Mouse (Mus musculus): ENCODE measurements around the gene 1700019N19Rik.
A peak's percentile ranks its signal among the peaks of the same experiment; 100 is the strongest.

The 1700019N19Rik gene

DNA sequence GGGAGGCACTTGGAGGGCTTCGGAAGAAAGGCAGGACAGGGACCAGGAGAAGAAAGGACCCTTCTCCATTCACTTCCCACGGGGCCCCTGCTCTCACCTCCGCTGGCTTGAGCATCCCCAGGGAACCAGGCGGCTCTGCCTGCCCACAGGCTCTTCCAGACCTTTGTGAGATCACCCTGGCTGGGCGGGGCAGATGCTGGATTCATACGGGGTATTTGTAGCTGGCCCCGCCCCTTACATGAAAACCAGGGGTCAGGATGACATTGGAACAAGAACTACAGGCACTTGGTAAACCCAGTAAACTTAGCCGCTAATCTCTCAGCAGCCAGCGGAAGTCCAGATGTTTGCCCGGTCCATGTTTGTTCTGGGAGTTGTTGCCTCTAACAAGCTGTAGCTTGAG lies at the start of gene 1700019N19Rik:
Gene 1700019N19Rik, minus strand, starts transcription at position 178 of the 400 bp plus-strand sequence.
- DNase-seq: no peak

- no peak for DNase-seq
These were observed 49.3 kb upstream of the 1700019N19Rik start for GRCm38 (mm10) chr19:58843606-58844005.

GRCm38 (mm10) chr19:58840721-58841271 lies 46.5 kb upstream of the 1700019N19Rik start:
- no peak for DNase-seq

DNA sequence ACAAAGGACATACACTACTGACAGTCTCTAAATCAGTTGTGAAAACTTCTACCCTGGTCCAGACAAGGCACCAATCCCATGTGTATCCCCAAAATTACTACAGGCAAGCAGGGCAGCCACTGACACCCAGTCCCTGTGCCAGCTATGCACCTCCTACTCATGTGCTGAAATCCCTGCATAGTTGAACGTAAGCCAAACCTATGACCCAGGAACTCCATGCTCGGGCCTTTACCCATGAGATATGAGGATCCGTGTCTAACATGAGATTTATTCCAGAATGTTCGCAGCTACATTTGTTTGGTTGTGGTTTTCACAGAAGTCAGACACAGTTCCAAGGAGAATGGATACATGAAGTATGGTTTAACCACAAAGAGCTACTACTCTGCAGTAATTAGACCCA lies 45.5 kb upstream of the 1700019N19Rik start:
- DNase-seq: no peak

DNA sequence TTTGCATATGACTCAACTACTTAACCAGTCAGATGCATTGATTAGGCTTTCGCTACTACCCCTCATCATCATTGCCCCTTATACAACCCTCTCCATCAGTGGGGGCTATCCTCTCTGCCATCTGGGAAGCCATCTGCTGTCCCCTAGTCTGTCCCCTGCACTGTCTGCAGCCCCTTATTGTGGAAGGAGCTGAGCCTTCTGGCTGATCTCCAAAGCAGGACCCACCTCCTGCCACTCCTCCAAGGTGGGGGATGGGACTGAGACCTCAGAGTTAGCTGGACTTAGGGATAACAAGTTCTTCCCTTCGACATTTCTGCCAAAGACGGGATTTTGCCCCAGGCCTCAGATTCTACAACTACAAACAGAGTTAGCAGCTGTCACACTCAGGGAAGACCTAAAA lies 45.1 kb upstream of the 1700019N19Rik start:
- DNase-seq: no peak

DNA sequence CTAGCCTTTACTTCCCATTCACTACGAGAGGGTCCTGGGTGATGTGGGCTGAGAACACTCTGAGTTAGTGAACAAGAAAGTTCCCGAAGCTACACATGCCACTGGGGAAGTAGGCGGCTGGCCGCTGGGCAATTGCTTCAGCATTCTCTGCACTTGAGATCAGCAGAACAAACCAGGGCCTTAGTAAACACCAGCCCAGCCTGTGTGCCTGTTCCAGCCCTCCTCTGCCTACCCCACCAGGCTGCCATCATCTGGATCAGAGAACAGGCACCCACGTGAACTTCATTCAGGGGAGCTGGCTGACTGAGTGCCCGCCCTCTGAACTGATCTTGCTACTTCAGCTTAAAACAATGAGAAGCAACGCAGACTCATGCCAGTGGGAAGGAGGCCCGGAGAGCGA lies 44.4 kb upstream of the 1700019N19Rik start:
- no peak for DNase-seq

DNA sequence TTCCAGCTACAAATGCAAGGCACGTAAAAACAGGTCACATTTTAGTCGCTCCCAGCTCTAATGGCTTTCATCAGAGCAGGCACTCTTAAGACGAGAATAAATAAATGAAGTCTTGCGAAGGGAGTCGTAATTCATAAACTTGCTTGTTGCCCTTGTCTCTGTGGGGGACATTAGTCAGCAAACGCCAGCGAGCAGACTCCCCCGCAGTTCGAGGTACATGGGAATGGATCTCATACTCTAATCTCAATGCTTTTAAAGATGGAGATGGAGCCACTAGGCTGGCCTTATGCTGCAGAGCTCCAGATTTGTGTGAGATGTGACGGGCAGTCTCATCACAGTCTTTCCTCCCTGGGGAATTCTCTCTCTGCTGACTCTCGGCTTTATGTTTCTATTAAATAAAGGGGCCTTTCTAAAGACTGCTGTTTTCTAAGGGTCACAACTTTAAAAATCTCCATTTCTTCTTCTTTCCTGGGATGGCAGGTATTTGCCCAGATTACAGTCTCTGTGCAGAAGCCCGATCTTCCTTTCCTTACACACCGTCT lies 39.4 kb upstream of the 1700019N19Rik start:
- DNase-seq: no peak

DNA sequence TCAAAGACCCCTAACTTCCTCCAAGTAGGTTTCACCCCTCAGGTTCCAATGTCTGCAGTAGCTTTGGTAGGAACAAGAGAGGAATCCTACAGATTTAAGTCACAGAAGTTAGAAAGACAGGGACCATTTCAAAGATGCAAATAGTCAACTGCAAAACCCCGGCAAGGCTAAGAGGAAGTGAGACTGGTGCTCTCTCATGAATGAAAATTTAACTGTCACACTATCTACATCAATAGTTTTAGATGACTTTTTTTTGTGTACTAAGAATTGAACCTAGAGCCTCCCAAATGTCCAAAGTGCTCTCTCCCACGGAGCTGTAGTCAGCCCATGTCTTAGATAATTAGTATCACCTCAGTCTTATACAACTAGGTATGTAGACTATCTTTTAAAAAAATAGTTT lies 38.7 kb upstream of the 1700019N19Rik start:
- no peak for DNase-seq

- DNase-seq: no peak
These were observed 37.1 kb upstream of the 1700019N19Rik start for GRCm38 (mm10) chr19:58831280-58831922.

- no peak for DNase-seq
These were observed 35.9 kb upstream of the 1700019N19Rik start for GRCm38 (mm10) chr19:58830182-58830581.

DNA sequence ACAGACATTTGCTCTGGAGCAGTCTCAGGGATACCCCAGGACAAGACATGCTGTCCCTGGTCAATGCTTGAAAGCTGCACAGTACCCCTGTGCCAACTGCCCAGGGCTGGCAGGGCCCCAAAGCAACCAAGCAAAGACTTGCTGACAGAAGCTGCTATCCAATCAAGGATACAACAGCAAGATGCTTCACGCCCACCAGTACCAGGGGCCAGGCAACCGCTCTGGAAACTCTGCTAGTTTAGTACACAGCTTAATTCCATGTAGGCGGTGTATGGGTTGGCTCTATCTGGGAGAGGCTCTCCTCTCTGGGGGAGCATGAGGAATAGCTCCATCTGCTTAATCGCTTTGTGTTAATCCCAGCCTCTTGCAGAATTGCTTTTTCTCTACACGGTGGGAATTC lies 35.3 kb upstream of the 1700019N19Rik start:
- DNase-seq: no peak

DNA sequence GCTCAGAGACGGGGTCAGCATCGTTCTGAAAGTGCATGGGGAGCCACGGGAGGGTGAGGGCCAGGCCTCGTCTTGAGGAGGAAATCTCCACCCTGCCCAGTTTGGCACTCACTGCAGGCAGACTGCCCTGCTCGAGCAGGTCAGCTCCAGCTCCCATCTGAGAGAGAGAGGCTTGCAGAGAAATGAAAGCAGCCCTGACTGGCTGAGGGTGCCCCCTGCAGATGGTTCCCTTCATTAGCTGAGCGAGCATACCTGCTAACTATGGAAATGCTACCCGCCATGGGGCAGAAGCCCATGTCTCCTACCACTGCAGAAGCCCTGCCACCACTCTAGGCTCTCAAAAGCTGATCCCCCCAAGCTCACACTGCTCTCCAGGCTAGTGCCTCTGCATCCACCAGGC lies 33.4 kb upstream of the 1700019N19Rik start:
- DNase-seq: no peak

DNA sequence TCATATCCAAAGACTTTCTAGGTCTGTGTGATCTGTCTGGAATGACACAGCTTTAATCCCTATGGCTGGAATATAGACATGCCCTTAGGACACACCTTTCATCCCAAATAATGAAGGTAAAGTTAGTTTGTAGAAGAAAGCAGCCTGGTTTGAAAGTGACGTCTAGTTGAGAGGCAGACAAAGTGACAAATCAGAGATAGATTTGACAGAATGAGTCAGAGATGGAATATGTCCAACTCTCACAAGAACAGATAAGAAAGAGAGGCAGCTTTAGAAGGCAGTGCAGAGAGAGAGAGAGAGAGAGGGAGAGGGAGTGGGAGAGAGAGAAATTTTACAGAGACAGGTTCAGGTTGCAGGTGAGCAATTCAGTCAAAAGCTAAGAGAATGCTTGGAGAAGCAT lies 30.1 kb upstream of the 1700019N19Rik start:
- DNase-seq: no peak

GRCm38 (mm10) chr19:58823301-58823700 lies 29.0 kb upstream of the 1700019N19Rik start:
- DNase-seq: no peak

GRCm38 (mm10) chr19:58822454-58823200 lies 28.4 kb upstream of the 1700019N19Rik start:
- no peak for DNase-seq

GRCm38 (mm10) chr19:58818571-58819415 lies 24.5 kb upstream of the 1700019N19Rik start:
- DNase-seq: no peak

DNA sequence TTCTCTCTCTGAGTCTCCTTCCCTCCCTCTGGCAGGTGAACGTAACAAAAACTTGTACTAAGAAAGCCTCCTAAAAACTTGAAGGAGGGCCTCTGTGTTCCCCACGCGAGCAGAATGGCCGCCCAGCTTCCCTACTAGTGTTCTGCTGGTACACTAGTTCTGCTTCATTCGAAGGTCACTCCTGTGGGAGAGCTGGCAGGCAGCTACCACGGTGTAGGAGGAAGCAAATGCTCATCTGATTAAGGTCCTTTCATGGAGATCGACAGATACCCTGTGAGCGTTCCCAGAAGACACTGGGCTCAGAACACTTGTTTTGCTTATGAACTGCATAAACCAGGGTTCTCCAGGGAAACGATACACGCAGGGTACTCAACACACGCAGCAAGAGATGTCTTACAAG lies 23.1 kb upstream of the 1700019N19Rik start:
- DNase-seq: no peak

GRCm38 (mm10) chr19:58816453-58817041 lies 22.3 kb upstream of the 1700019N19Rik start:
- DNase-seq: no peak

- no peak for DNase-seq
These were observed 21.1 kb upstream of the 1700019N19Rik start for GRCm38 (mm10) chr19:58815179-58815922.

GRCm38 (mm10) chr19:58810536-58810935 lies 16.3 kb upstream of the 1700019N19Rik start:
- DNase-seq: no peak

GRCm38 (mm10) chr19:58808864-58809263 lies 14.6 kb upstream of the 1700019N19Rik start:
- DNase-seq: no peak

DNA sequence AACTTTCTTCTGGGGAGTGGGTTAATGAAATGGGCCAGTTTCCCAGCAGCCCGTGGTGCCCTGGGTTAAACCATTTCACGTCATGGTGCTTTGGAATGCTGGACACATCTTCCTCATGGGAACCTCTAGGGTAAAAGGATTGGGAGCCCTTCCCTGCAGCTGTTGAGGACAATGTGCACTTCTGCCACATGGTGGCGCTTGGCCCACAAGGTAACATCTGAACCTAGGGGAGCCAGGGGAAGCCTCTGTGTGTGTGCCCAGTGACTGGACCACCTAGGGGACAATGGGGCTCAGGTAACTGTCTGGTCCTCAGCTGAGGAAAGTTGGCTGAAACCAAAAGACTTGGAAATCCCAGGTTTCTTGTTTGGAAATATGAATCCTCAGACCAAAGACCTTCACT lies 12.1 kb upstream of the 1700019N19Rik start:
- peak; percentile 60 for DNase-seq
